Mouse (Mus musculus) kidney, embryonic 15.5 days (tissue): ENCODE results near the gene Ppp1r8. TPM values are rescaled to one million over a fixed set of nuclear protein-coding genes. Genes with fewer than 3 reads are reported as not detected.
"Not testable (repeated sequence)": the region's sequence is repeated elsewhere in the genome, so short reads cannot be mapped to it uniquely, and the experiment has no call there.

Experiments
- ATAC-seq: fragments of 200-750 bp; cut with Nextera tagmentation; replicated peaks from 2 replicates; pipeline ENCODE4 v1.8.0; 2017; ENCODE audit warnings: moderate TSS enrichment; ENCODE audit not compliant: low FRiP score
- H3K27ac ChIP-seq: fragments of 300-500 bp; sonication (generic); 2 replicates; pipeline ENCODE4 v1.5.1; 2015; ENCODE audit warnings: mild to moderate bottlenecking, inconsistent platforms
- H3K27me3 ChIP-seq: fragments of 300-500 bp; sonication (generic); 2 replicates; pipeline ENCODE4 v1.6.1; 2015; ENCODE audit warnings: inconsistent platforms
- H3K36me3 ChIP-seq: fragments of 300-500 bp; sonication (generic); 2 replicates; pipeline ENCODE4 v1.6.1; 2015; ENCODE audit warnings: inconsistent platforms
- H3K4me1 ChIP-seq: fragments of 300-500 bp; sonication (generic); 2 replicates; pipeline ENCODE4 v1.6.1; 2015; ENCODE audit warnings: inconsistent platforms
- H3K4me2 ChIP-seq: fragments of 300-500 bp; sonication (generic); 2 replicates; pipeline ENCODE4 v1.6.1; 2015; ENCODE audit warnings: moderate library complexity, mild to moderate bottlenecking, inconsistent platforms
- H3K4me3 ChIP-seq: fragments of 300-500 bp; sonication (generic); replicated peaks from 2 replicates; pipeline ENCODE4 v1.5.1; 2015; ENCODE audit warnings: mild to moderate bottlenecking, inconsistent platforms
- H3K9ac ChIP-seq: fragments of 300-500 bp; sonication (generic); 2 replicates; pipeline ENCODE4 v1.6.1; 2015; ENCODE audit warnings: mild to moderate bottlenecking, inconsistent platforms
- H3K9me3 ChIP-seq: fragments of 300-500 bp; sonication (generic); replicated peaks from 2 replicates; pipeline ENCODE4 v1.6.1; 2016; ENCODE audit warnings: inconsistent platforms
- WGBS: fragments of 180-500 bp; shearing (Covaris S2); methylation state at CpG from one replicate; pipeline ENCODE4 v1.1.7; 2015; ENCODE audit warnings: mixed read lengths; 5-methylcytosine and 5-hydroxymethylcytosine counted together
- polyA plus RNA-seq: library from polyadenylated mRNA; unstranded; fragments of >200 nt; fragmentation: Nextera tagmentation; extraction: Ambion mirVana; gene quantifications from 2 replicates; pipeline ENCODE4 v1.2.1, GENCODE M21; 2015

The Ppp1r8 gene
- polyA plus RNA-seq, 1 experiment from 2014 or later: 66.5 TPM

DNA sequence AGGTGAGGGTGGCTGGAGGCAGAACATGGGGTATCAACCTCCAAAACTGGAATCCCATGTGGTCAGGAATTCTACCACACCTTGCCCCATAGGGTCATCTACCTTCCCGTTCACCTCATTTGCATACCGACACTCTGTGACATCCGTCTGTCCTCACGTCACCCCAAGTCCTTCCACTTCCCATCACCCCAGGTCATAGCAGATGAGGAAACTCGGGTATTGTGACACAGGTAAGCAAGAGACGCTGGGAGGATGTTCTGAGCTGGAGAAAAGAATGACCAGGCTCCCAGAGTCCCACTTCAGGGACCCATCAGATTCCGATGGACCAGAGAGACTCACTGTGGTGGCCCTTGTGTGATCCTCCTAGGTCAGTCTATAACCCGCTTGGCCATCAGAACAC is 48.2 kb downstream of the Ppp1r8 start:
- 71% methylated on average over 8 of the region's 8 CpGs for WGBS
- peaks cover 23% of the 10 kb centered on the region for H3K4me1 ChIP-seq
- H3K9ac ChIP-seq: no peak overlapping the region
- no peak overlapping the region for H3K27ac ChIP-seq
- no peaks in the 10 kb centered on the region for H3K9me3 ChIP-seq
- H3K4me3 ChIP-seq: peak overlapping the region; percentile 38; the same call in 1 of the 2 replicates
- H3K4me2 ChIP-seq: no peak overlapping the region
- H3K36me3 ChIP-seq: no peaks in the 10 kb centered on the region
- no peak for ATAC-seq
- H3K27me3 ChIP-seq: peaks cover 24% of the 10 kb centered on the region

DNA sequence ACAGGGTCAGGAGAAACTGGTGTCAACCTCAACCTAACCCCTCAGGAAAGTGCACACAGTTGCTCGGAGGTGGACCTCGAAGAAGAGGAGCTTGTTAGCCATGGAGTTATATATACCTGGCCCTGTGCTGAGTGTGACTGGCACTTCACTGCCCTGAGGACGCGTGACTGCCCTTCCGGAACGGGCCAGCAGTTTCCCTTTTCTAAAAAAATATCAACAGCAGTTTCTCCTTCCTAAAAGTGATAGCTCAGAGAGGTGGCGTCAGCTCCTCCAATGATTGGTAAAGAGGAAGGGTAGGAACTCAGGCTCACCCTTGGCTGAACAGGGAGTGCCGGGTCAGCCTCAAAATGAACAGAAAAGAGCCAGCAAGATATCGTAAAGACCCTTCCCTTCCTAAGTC is 48.9 kb downstream of the Ppp1r8 start:
- Histone ChIP-seq H3K36me3 (no peaks in the 10 kb centered on the region), H3K4me2 (peak overlapping the region; percentile 15), H3K9ac (no peak overlapping the region), H3K4me3 (no peak overlapping the region), H3K27me3 (peaks cover 24% of the 10 kb centered on the region), H3K27ac (no peak overlapping the region), H3K9me3 (no peaks in the 10 kb centered on the region), H3K4me1 (peaks cover 23% of the 10 kb centered on the region)
- ATAC-seq: peak; percentile 59; the same call in 1 of the 2 replicates
- WGBS: 32% methylated on average over 9 of the region's 9 CpGs

DNA sequence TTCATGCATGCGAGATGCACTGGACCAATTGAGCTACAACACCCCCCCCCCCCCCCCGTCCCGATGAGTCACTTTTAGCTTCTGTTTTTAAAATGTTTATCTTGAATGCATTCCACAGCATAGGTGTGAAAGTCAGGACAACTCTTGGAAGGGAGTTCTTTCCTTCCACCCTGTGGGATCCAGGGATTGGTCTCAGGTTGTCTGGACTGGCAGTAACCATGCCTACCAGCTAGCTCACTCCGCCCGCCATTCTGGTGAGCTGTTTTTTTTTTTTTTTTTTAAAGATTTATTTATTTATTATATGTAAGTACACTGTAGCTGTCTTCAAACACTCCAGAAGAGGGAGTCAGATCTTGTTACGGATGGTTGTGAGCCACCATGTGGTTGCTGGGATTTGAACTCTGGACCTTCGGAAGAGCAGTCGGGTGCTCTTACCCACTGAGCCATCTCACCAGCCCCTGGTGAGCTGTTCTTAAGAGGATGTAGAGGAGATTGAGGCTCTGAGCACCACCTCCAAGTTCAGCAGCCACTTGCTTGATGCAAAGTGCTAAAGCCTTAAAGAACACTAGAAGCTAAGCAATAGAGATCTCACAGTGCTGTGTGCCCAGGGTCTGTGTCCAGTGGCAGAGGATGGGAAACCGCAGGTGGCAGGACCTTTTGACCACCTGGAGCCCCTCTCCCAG is 49.5 kb downstream of the Ppp1r8 start:
- H3K9me3 ChIP-seq, H3K27ac ChIP-seq, H3K4me3 ChIP-seq, H3K9ac ChIP-seq, ATAC-seq, H3K36me3 ChIP-seq: not testable (repeated sequence)
- peak overlapping the region; percentile 15; the same call in 1 of the 2 replicates for H3K4me2 ChIP-seq
- H3K4me1 ChIP-seq: peaks cover 23% of the 10 kb centered on the region
- peaks cover 24% of the 10 kb centered on the region for H3K27me3 ChIP-seq
- 80% methylated on average over 8 of the region's 9 CpGs for WGBS

DNA sequence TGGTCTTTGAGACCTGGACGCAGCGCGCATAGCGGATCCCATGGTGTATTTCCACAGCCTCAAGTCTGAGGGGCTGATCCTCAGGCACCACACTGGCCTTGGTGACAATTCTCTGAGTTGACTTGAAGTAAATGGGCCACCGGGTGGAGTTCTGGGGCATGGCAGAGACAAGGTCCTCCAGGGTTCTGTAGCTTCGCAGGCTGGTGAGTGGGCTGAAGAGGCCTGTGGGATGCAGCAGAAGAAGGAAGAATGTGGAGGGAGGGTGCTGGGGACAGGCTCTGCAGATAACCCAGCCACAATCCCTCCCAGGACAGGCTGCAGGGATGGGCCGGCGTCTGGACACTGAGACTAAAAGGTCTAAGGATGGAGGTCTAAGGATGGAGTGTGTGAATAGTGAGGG is 53.2 kb downstream of the Ppp1r8 start:
- no peak overlapping the region for H3K4me2 ChIP-seq
- no peak for ATAC-seq
- H3K4me3 ChIP-seq: no peak overlapping the region
- H3K27ac ChIP-seq: no peak overlapping the region
- peaks cover 5% of the 10 kb centered on the region for H3K27me3 ChIP-seq
- H3K9me3 ChIP-seq: no peaks in the 10 kb centered on the region
- no peaks in the 10 kb centered on the region for H3K36me3 ChIP-seq
- peaks cover 10% of the 10 kb centered on the region for H3K4me1 ChIP-seq
- WGBS: 93% methylated on average over 8 of the region's 8 CpGs
- H3K9ac ChIP-seq: no peak overlapping the region

DNA sequence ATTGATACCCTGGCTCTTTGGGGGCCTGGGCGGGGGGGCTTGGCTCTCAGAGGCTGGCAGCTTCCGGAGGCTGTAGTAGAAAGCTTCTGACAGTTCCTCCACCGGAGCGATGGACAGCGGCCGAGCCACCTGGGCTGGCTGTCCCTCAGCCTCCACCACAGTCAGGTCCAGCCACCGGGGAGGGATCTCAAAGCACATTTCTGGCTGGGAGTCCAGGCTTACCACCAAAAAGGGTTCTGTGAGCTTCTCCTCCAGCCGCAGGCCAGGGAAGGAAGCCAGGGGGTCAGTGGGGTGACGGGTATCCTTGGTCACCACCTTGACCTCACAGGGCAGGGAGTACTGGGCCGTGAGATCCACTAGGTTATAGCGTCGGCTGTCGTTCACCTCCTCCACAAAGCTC is 57.7 kb downstream of the Ppp1r8 start:
- Histone ChIP-seq H3K36me3 (no peaks in the 10 kb centered on the region), H3K27ac (no peak overlapping the region), H3K4me3 (no peak overlapping the region), H3K4me1 (no peaks in the 10 kb centered on the region), H3K9me3 (no peaks in the 10 kb centered on the region), H3K27me3 (no peaks in the 10 kb centered on the region), H3K9ac (no peak overlapping the region), H3K4me2 (no peak overlapping the region)
- WGBS: 72% methylated on average over 13 of the region's 13 CpGs
- no peak for ATAC-seq

DNA sequence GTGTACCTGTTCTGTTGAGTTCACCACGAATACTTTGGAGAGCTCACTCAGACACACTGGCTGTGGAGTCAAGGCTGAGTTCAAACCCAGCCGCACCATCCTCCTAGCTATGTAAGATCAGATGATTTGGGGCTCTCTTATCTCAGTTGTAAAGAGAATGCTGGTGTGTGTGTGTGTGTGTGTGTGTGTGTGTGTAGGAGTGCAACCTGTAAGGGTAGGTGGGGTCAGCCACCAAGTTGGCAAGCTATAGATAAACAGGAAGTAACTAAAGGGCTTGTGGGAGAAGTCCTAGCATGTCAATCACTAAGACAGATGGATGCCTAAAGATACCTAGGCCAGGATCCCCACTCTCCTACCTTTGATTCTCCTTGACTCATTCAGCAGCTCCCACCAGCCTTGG is 59.2 kb downstream of the Ppp1r8 start:
- Histone ChIP-seq H3K9me3 (no peaks in the 10 kb centered on the region), H3K36me3 (peaks cover 11% of the 10 kb centered on the region), H3K4me1 (no peaks in the 10 kb centered on the region), H3K9ac (no peak overlapping the region), H3K27me3 (no peaks in the 10 kb centered on the region), H3K27ac (no peak overlapping the region), H3K4me2 (no peak overlapping the region), H3K4me3 (no peak overlapping the region)
- 89% methylated on average over 2 of the region's 2 CpGs for WGBS
- ATAC-seq: no peak

DNA sequence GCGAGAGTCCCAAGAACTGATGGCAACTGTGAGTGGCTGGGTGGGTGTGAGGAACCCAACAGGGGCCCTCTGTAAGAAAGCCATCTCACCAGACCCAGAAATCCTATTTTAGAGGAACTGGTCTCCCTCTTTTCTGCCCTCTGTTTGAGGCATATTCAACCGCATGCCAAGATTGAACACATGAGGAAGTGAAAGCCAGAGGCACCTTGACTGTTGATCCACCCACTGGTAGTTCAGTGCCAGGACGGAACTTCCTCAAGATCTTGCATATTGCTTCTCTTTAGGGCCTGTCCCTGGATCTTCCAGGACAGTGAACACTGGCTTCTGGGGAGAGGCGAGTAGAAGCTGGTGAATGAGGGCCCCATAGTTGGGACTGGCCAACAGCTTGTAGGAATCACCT is 62.7 kb downstream of the Ppp1r8 start:
- no peaks in the 10 kb centered on the region for H3K9me3 ChIP-seq
- H3K4me3 ChIP-seq: no peak overlapping the region
- H3K27me3 ChIP-seq: no peaks in the 10 kb centered on the region
- H3K9ac ChIP-seq: no peak overlapping the region
- ATAC-seq: no peak
- no peak overlapping the region for H3K27ac ChIP-seq
- no peaks in the 10 kb centered on the region for H3K4me1 ChIP-seq
- peaks cover 45% of the 10 kb centered on the region for H3K36me3 ChIP-seq
- WGBS: 88% methylated on average over 4 of the region's 4 CpGs
- no peak overlapping the region for H3K4me2 ChIP-seq

DNA sequence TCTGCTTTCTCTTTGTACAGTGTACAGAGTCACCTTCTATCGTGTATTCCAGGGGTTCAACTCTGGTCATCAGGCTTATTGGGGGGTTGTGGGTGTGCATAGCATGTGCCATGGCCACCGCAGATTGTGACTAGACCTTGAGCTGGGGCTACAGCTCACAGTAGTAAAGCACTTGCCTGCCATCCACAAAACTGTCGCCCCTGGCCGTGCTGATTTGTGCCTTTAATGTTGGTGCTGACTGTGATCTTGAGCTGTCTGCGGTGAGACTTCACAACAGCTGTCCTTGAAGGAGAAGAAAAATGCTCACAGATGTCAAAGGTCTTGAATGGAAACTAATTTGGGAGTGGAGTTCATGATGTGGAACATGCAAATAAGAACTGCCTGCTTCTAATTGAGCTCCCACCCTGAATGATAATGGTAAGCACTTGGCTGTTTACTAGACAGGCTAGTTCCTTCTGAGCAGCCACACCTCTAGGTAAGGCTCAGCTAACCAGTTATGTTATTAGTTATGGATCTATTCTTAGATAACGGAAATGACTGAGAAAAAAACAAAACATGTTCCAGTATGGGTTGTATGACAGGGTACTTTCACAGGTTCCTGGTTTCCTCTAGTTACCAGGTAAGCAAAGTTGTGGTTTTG is 64.3 kb downstream of the Ppp1r8 start:
- Histone ChIP-seq H3K9ac (no peak overlapping the region), H3K27ac (no peak overlapping the region), H3K9me3 (no peaks in the 10 kb centered on the region), H3K4me3 (no peak overlapping the region), H3K4me1 (no peaks in the 10 kb centered on the region), H3K4me2 (no peak overlapping the region), H3K27me3 (no peaks in the 10 kb centered on the region), H3K36me3 (peaks cover 61% of the 10 kb centered on the region)
- 81% methylated on average over 6 of the region's 6 CpGs for WGBS
- no peak for ATAC-seq

Other genes with a start within 250 kb of the Ppp1r8 start
- 26.2 and 33.4 TPM in 2 replicates for gene Eya3, start 204.2 kb downstream of the Ppp1r8 start, polyA plus RNA-seq
- gene Xkr8, start 110.6 kb downstream of the Ppp1r8 start, polyA plus RNA-seq: 4.4 and 7.5 TPM in 2 replicates
- 10.0 and 11.9 TPM in 2 replicates for gene Smpdl3b, start 85.9 kb downstream of the Ppp1r8 start, polyA plus RNA-seq
- gene Rpa2, start 74.8 kb downstream of the Ppp1r8 start, polyA plus RNA-seq: 108 and 113 TPM in 2 replicates
- gene Themis2, start 46.8 kb downstream of the Ppp1r8 start, polyA plus RNA-seq: 0.91 and 1.7 TPM in 2 replicates
- 55.9 and 57.7 TPM in 2 replicates for gene Stx12, start 41.3 kb upstream of the Ppp1r8 start, polyA plus RNA-seq
- 35.1 and 35.8 TPM in 2 replicates for gene Fam76a, start 79.4 kb upstream of the Ppp1r8 start, polyA plus RNA-seq
- gene Fgr, start 130.9 kb upstream of the Ppp1r8 start, polyA plus RNA-seq: 0.63 and 0.81 TPM in 2 replicates
- 7.4 and 10.1 TPM in 2 replicates for gene Ahdc1, start 168.1 kb upstream of the Ppp1r8 start, polyA plus RNA-seq